Mouse (Mus musculus): ENCODE measurements around the gene Nr1i3.

Gene Nr1i3

GRCm38 (mm10) chr1:171213801-171214496, at the start of gene Nr1i3:
Nr1i3 (plus strand) TSS chr1:171213970.
- DNase-seq (ENCODE audit: low spot score in 2 of 2), result no peak

- no peak for DNase-seq (ENCODE audit: low spot score in 2 of 2)
Observed at GRCm38 (mm10) chr1:171164258-171164657, 49.5 kb upstream of the Nr1i3 start.

- no peak for DNase-seq (ENCODE audit: low spot score in 2 of 2)
Observed at GRCm38 (mm10) chr1:171165629-171166345, 48.0 kb upstream of the Nr1i3 start.

- no peak for DNase-seq (ENCODE audit: low spot score in 2 of 2)
Observed at GRCm38 (mm10) chr1:171168906-171169305, 44.9 kb upstream of the Nr1i3 start.

- no peak for DNase-seq (ENCODE audit: low spot score in 2 of 2)
Observed at GRCm38 (mm10) chr1:171169913-171170312, 43.9 kb upstream of the Nr1i3 start.

GRCm38 (mm10) chr1:171171138-171171537, 42.6 kb upstream of the Nr1i3 start:
- no peak for DNase-seq (ENCODE audit: low spot score in 2 of 2)

- DNase-seq (ENCODE audit: low spot score in 2 of 2), result no peak
Observed at GRCm38 (mm10) chr1:171172779-171173178, 41.0 kb upstream of the Nr1i3 start.

- DNase-seq (ENCODE audit: low spot score in 2 of 2), result no peak
Observed at GRCm38 (mm10) chr1:171179487-171180171, 34.1 kb upstream of the Nr1i3 start.

GRCm38 (mm10) chr1:171183025-171183424, 30.7 kb upstream of the Nr1i3 start:
- DNase-seq (ENCODE audit: low spot score in 2 of 2), result no peak

GRCm38 (mm10) chr1:171183620-171184019, 30.1 kb upstream of the Nr1i3 start:
- no peak for DNase-seq (ENCODE audit: low spot score in 2 of 2)

- peak; percentile 41 to 57 for DNase-seq (ENCODE audit: low spot score in 2 of 2)
Observed at GRCm38 (mm10) chr1:171184314-171184713, 29.5 kb upstream of the Nr1i3 start.

GRCm38 (mm10) chr1:171185655-171186054, 28.1 kb upstream of the Nr1i3 start:
- DNase-seq (ENCODE audit: low spot score in 2 of 2), result no peak

GRCm38 (mm10) chr1:171187851-171188700, 25.7 kb upstream of the Nr1i3 start:
- no peak for DNase-seq (ENCODE audit: low spot score in 2 of 2)

GRCm38 (mm10) chr1:171189046-171189445, 24.7 kb upstream of the Nr1i3 start:
- DNase-seq (ENCODE audit: low spot score in 2 of 2), result no peak

GRCm38 (mm10) chr1:171189476-171190114, 24.2 kb upstream of the Nr1i3 start:
- DNase-seq (ENCODE audit: low spot score in 2 of 2), result no peak

GRCm38 (mm10) chr1:171190832-171191231, 22.9 kb upstream of the Nr1i3 start:
- DNase-seq (ENCODE audit: low spot score in 2 of 2), result no peak

GRCm38 (mm10) chr1:171192283-171192682, 21.5 kb upstream of the Nr1i3 start:
- DNase-seq (ENCODE audit: low spot score in 2 of 2), result no peak

- no peak for DNase-seq (ENCODE audit: low spot score in 2 of 2)
Observed at GRCm38 (mm10) chr1:171193093-171193840, 20.5 kb upstream of the Nr1i3 start.

- DNase-seq (ENCODE audit: low spot score in 2 of 2), result no peak
Observed at GRCm38 (mm10) chr1:171193911-171194830, 19.6 kb upstream of the Nr1i3 start.

All from natural killer cell, adult 2 months (primary cell).